Mouse (Mus musculus) megakaryocyte-erythroid progenitor cell, adult 5-6 weeks (primary cell): ENCODE measurements around the gene Hhatl. TPM values are rescaled to one million over a fixed set of nuclear protein-coding genes. Genes with fewer than 3 reads are reported as not detected.

ENCODE experiments used
- ATAC-seq: replicated peaks from 2 replicates; pipeline ENCODE4 v1.8.0; 2016; ENCODE audit warnings: mild to moderate bottlenecking, inconsistent platforms; ENCODE audit not compliant: severe bottlenecking, poor library complexity, low FRiP score, low TSS enrichment
- total RNA-seq, 2 experiments: library from RNA; stranded (forward) in 1 of 2; stranded (reverse) in 1 of 2; fragments of 200-1000, 215-1000 nt in 1 of 2; fragments of >200 nt in 1 of 2; fragmentation: Nextera tagmentation in 1 of 2; gene quantifications; 2 replicates each; pipeline ENCODE4 v1.2.3; 2014 to 2017

The Hhatl gene
- not detected in 2 replicates for total RNA-seq (2014; fragmentation: Nextera tagmentation)
- not detected in 2 replicates for total RNA-seq (2017)

GRCm38 (mm10) chr9:121791757-121792521 is at the start of gene Hhatl:
TSS of gene Hhatl (minus strand) at chr9:121792507.
- ATAC-seq, result no peak

- ATAC-seq, result no peak
These were observed 47.3 kb upstream of the Hhatl start for GRCm38 (mm10) chr9:121839622-121839965.

- ATAC-seq, result peak; percentile 62
These were observed 46.7 kb upstream of the Hhatl start, which contains the start of gene Ccdc13 for GRCm38 (mm10) chr9:121838829-121839621. TSS of gene Ccdc13 (minus strand) at chr9:121839461.

GRCm38 (mm10) chr9:121838008-121838407 is 45.7 kb upstream of the Hhatl start:
- no peak for ATAC-seq

- no peak for ATAC-seq
These were observed 41.5 kb upstream of the Hhatl start for GRCm38 (mm10) chr9:121833825-121834224.

GRCm38 (mm10) chr9:121830956-121831293 is 38.6 kb upstream of the Hhatl start:
- peak; percentile 65; the same call in 1 of the 2 replicates for ATAC-seq

- peak; percentile 58 for ATAC-seq
These were observed 38.1 kb upstream of the Hhatl start for GRCm38 (mm10) chr9:121830243-121830955.

GRCm38 (mm10) chr9:121829270-121829992 is 37.1 kb upstream of the Hhatl start:
- ATAC-seq, result no peak

GRCm38 (mm10) chr9:121828314-121828713 is 36.0 kb upstream of the Hhatl start:
- ATAC-seq, result no peak

- no peak for ATAC-seq
These were observed 34.0 kb upstream of the Hhatl start for GRCm38 (mm10) chr9:121826356-121826755.

- no peak for ATAC-seq
These were observed 31.7 kb upstream of the Hhatl start for GRCm38 (mm10) chr9:121823991-121824390.

GRCm38 (mm10) chr9:121823051-121823450 is 30.7 kb upstream of the Hhatl start:
- ATAC-seq, result no peak

GRCm38 (mm10) chr9:121822585-121822991 is 30.3 kb upstream of the Hhatl start:
- no peak for ATAC-seq

- ATAC-seq, result no peak
These were observed 28.5 kb upstream of the Hhatl start for GRCm38 (mm10) chr9:121820765-121821164.

- ATAC-seq, result no peak
These were observed 27.6 kb upstream of the Hhatl start for GRCm38 (mm10) chr9:121819771-121820471.

GRCm38 (mm10) chr9:121819073-121819770 is 26.9 kb upstream of the Hhatl start:
- no peak for ATAC-seq

- no peak for ATAC-seq
These were observed 22.9 kb upstream of the Hhatl start for GRCm38 (mm10) chr9:121815183-121815582.

- no peak for ATAC-seq
These were observed 17.9 kb upstream of the Hhatl start for GRCm38 (mm10) chr9:121810081-121810821.
